Mouse (Mus musculus): ENCODE results near the gene E2f8.

The E2f8 gene

GRCm38 (mm10) chr7:48855461-48855860 lies 25.9 kb downstream of the E2f8 start:
- no peak for DNase-seq (ENCODE audit: low read depth, low spot score)

- no peak for DNase-seq (ENCODE audit: low read depth, low spot score)
These were observed 27.9 kb downstream of the E2f8 start for GRCm38 (mm10) chr7:48853496-48853895.

GRCm38 (mm10) chr7:48851529-48852104 lies 29.8 kb downstream of the E2f8 start:
- DNase-seq (ENCODE audit: low read depth, low spot score) = no peak

- DNase-seq (ENCODE audit: low read depth, low spot score) = no peak
These were observed 33.4 kb downstream of the E2f8 start, which contains the start of gene Csrp3 for GRCm38 (mm10) chr7:48847820-48848650. Csrp3 (minus strand) TSS chr7:48848033.

GRCm38 (mm10) chr7:48846755-48847154 lies 34.6 kb downstream of the E2f8 start:
- DNase-seq (ENCODE audit: low read depth, low spot score) = no peak

- DNase-seq (ENCODE audit: low read depth, low spot score) = no peak
These were observed 36.0 kb downstream of the E2f8 start for GRCm38 (mm10) chr7:48845213-48845973.

GRCm38 (mm10) chr7:48843541-48843940 lies 37.9 kb downstream of the E2f8 start:
- no peak for DNase-seq (ENCODE audit: low read depth, low spot score)

- no peak for DNase-seq (ENCODE audit: low read depth, low spot score)
These were observed 39.0 kb downstream of the E2f8 start for GRCm38 (mm10) chr7:48842353-48842752.

GRCm38 (mm10) chr7:48841538-48841937 lies 39.9 kb downstream of the E2f8 start:
- DNase-seq (ENCODE audit: low read depth, low spot score) = no peak

- no peak for DNase-seq (ENCODE audit: low read depth, low spot score)
These were observed 40.9 kb downstream of the E2f8 start for GRCm38 (mm10) chr7:48840545-48840944.

- DNase-seq (ENCODE audit: low read depth, low spot score) = no peak
These were observed 43.0 kb downstream of the E2f8 start for GRCm38 (mm10) chr7:48838434-48838833.

GRCm38 (mm10) chr7:48836949-48837348 lies 44.4 kb downstream of the E2f8 start:
- no peak for DNase-seq (ENCODE audit: low read depth, low spot score)

- DNase-seq (ENCODE audit: low read depth, low spot score) = no peak
These were observed 46.3 kb downstream of the E2f8 start for GRCm38 (mm10) chr7:48834989-48835626.

- DNase-seq (ENCODE audit: low read depth, low spot score) = no peak
These were observed 46.9 kb downstream of the E2f8 start for GRCm38 (mm10) chr7:48834371-48834970.

GRCm38 (mm10) chr7:48832735-48833134 lies 48.7 kb downstream of the E2f8 start:
- no peak for DNase-seq (ENCODE audit: low read depth, low spot score)

GRCm38 (mm10) chr7:48830395-48830794 lies 51.0 kb downstream of the E2f8 start:
- no peak for DNase-seq (ENCODE audit: low read depth, low spot score)

GRCm38 (mm10) chr7:48829177-48829910 lies 52.1 kb downstream of the E2f8 start:
- no peak for DNase-seq (ENCODE audit: low read depth, low spot score)

GRCm38 (mm10) chr7:48825170-48825569 lies 56.2 kb downstream of the E2f8 start:
- no peak for DNase-seq (ENCODE audit: low read depth, low spot score)

GRCm38 (mm10) chr7:48824671-48825070 lies 56.7 kb downstream of the E2f8 start:
- no peak for DNase-seq (ENCODE audit: low read depth, low spot score)

GRCm38 (mm10) chr7:48823621-48824020 lies 57.8 kb downstream of the E2f8 start:
- DNase-seq (ENCODE audit: low read depth, low spot score) = no peak

- no peak for DNase-seq (ENCODE audit: low read depth, low spot score)
These were observed 59.7 kb downstream of the E2f8 start for GRCm38 (mm10) chr7:48821654-48822053.

Data from brain, embryonic 18.5 days (tissue).